Mouse (Mus musculus) limb, embryonic 10.5 days (tissue): ENCODE measurements around the gene Car6. TPM values are rescaled to one million over a fixed set of nuclear protein-coding genes. Genes with fewer than 3 reads are reported as not detected.
A peak's percentile ranks its signal among the peaks of the same experiment; 100 is the strongest.

Experiments used
- DNase-seq: peaks from one replicate; pipeline ENCODE4 v3.0.0-alpha.2; 2017; ENCODE audit warnings: low spot score
- H3K27ac ChIP-seq: fragments of 300-500 bp; sonication (generic); 2 replicates; pipeline ENCODE4 v1.5.1; 2016; ENCODE audit warnings: mild to moderate bottlenecking
- H3K27me3 ChIP-seq: fragments of 300-500 bp; sonication (generic); 2 replicates; pipeline ENCODE4 v1.6.1; 2016; ENCODE audit warnings: low read depth, mild to moderate bottlenecking; ENCODE audit not compliant: poor library complexity, severe bottlenecking
- H3K36me3 ChIP-seq: fragments of 300-500 bp; sonication (generic); 2 replicates; pipeline ENCODE4 v1.6.1; 2016; ENCODE audit warnings: mild to moderate bottlenecking, moderate library complexity
- H3K4me1 ChIP-seq: fragments of 300-500 bp; sonication (generic); 2 replicates; pipeline ENCODE4 v1.6.1; 2016
- H3K4me3 ChIP-seq: fragments of 300-500 bp; sonication (generic); 2 replicates; pipeline ENCODE4 v1.5.1; 2016; ENCODE audit warnings: mild to moderate bottlenecking, moderate library complexity
- H3K9me3 ChIP-seq: fragments of 300-500 bp; sonication (generic); replicated peaks from 2 replicates; pipeline ENCODE4 v1.6.1; 2016; ENCODE audit warnings: mild to moderate bottlenecking
- WGBS: fragments of 180-500 bp; shearing (Covaris S2); methylation state at CpG from one replicate; pipeline ENCODE4 v1.1.7; 2016; 5-methylcytosine and 5-hydroxymethylcytosine counted together
- polyA plus RNA-seq: library from polyadenylated mRNA; unstranded; fragments of >200 nt; fragmentation: Nextera tagmentation; extraction: Ambion mirVana; gene quantifications from 2 replicates; pipeline ENCODE4 v1.2.1, GENCODE M21; 2016

Car6 gene
- polyA plus RNA-seq, 1 experiment from 2014 or later = not detected

GRCm38 (mm10) chr4:150202702-150203101, 1.6 kb upstream of the Car6 start:
- no peak overlapping the region for H3K27ac ChIP-seq
- H3K4me1 ChIP-seq = peaks cover 19% of the 10 kb centered on the region
- no peaks in the 10 kb centered on the region for H3K36me3 ChIP-seq
- no peaks in the 10 kb centered on the region for H3K27me3 ChIP-seq
- WGBS = 89% methylated on average over 5 of the region's 5 CpGs
- DNase-seq = no peak
- H3K4me3 ChIP-seq = no peak overlapping the region
- H3K9me3 ChIP-seq = no peaks in the 10 kb centered on the region

DNA sequence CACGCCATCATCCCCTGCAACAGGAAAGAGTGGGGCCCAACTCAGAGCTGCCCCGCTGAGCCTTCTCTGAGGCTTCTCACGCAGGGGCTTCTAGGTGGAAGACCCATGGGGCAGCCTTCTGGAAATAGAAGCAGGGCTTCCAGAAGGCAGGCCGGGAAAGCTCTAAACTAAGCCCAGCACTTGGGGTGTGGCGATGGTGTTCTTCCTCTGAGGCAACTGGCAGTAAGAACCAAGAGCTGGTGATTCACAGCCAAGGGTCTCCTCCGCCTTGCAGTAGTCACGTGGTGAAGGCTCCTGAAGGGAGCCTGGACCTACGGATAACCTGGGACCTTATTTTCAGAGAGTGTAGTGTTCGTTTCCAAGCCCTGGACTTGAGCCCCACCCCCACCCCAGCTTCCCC, 2.9 kb downstream of the Car6 start:
- WGBS = 74% methylated on average over 9 of the region's 9 CpGs
- Histone ChIP-seq H3K4me1 (peaks cover 7% of the 10 kb centered on the region), H3K27ac (no peak overlapping the region)

GRCm38 (mm10) chr4:150193915-150194314, 7.2 kb downstream of the Car6 start:
- H3K9me3 ChIP-seq = no peaks in the 10 kb centered on the region
- H3K4me3 ChIP-seq = no peak overlapping the region
- H3K27me3 ChIP-seq = no peaks in the 10 kb centered on the region
- no peak overlapping the region for H3K27ac ChIP-seq
- peak; percentile 76 for DNase-seq
- peaks cover 7% of the 10 kb centered on the region for H3K4me1 ChIP-seq
- H3K36me3 ChIP-seq = no peaks in the 10 kb centered on the region
- 43% methylated on average over 1 of the region's 1 CpGs for WGBS

More for the DNA sequence above, 2.9 kb downstream of the Car6 start:
- Histone ChIP-seq H3K36me3 (no peaks in the 10 kb centered on the region), H3K9me3 (no peaks in the 10 kb centered on the region), H3K4me3 (no peak overlapping the region), H3K27me3 (no peaks in the 10 kb centered on the region)
- DNase-seq = no peak

DNA sequence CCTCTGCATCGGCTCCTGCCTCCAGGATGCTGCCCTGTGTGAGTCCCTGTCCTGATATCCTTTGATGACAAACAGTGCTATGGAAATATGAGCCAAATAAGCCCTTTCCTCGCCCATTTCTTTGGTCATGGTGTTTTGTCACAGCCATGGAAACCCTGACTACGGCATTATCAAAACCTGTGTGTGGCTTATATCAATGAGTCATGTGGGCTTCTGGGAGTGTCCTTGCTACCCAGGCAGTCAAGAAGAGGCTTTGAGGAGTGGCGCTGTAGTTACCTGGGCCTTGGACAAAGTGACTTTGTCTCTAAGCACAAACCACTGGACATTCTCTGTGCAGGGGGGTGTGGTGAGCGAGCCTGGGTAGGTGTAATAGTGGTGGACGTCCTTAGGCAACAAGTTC, 8.9 kb downstream of the Car6 start:
- H3K4me1 ChIP-seq = peaks cover 5% of the 10 kb centered on the region; the same call in 1 of the 2 replicates
- H3K27ac ChIP-seq = no peak overlapping the region
- no peaks in the 10 kb centered on the region for H3K27me3 ChIP-seq
- H3K9me3 ChIP-seq = no peaks in the 10 kb centered on the region
- no peaks in the 10 kb centered on the region for H3K36me3 ChIP-seq
- WGBS = 83% methylated on average over 6 of the region's 6 CpGs
- H3K4me3 ChIP-seq = no peak overlapping the region
- no peak for DNase-seq

- H3K27ac ChIP-seq = no peak overlapping the region
- no peaks in the 10 kb centered on the region for H3K9me3 ChIP-seq
- 0 out of 2 replicates have a peak overlapping the region, but pooled peaks have one; percentile 2 for H3K4me3 ChIP-seq
- H3K27me3 ChIP-seq = no peaks in the 10 kb centered on the region
- peaks cover 5% of the 10 kb centered on the region; the same call in 1 of the 2 replicates for H3K4me1 ChIP-seq
- no peaks in the 10 kb centered on the region for H3K36me3 ChIP-seq
- WGBS = 50% methylated on average over 11 of the region's 11 CpGs
- DNase-seq = no peak
These were observed 12.9 kb downstream of the Car6 start for GRCm38 (mm10) chr4:150188236-150188635.

GRCm38 (mm10) chr4:150181304-150181703, 19.8 kb downstream of the Car6 start:
- no peak overlapping the region for H3K4me3 ChIP-seq
- H3K27me3 ChIP-seq = no peaks in the 10 kb centered on the region
- H3K27ac ChIP-seq = no peak overlapping the region
- DNase-seq = no peak
- no peaks in the 10 kb centered on the region for H3K9me3 ChIP-seq
- WGBS = 90% methylated on average over 7 of the region's 7 CpGs
- H3K4me1 ChIP-seq = peaks cover 25% of the 10 kb centered on the region
- no peaks in the 10 kb centered on the region for H3K36me3 ChIP-seq

DNA sequence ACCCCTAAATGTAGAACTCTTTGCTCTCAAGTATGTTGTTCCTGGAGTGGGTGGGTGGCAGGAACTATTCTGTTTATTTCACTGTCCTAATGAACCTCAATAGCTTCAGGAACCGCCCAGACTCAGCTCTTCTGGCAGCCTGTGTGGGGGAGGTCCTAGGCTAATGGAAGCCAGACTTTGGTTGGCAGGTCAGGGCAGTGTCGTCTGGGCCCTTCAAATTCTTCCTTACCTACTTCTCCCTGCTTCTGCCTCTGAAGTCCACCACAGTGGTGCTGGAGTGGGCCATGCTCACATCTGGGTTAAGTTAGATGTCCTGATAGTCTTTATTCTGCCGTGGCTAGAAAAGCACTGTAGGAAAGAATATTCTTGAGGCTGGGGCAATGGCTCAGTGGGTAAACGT, 23.0 kb downstream of the Car6 start:
- Histone ChIP-seq H3K4me1 (peaks cover 26% of the 10 kb centered on the region), H3K36me3 (no peaks in the 10 kb centered on the region), H3K27me3 (no peaks in the 10 kb centered on the region), H3K9me3 (no peaks in the 10 kb centered on the region), H3K27ac (peak overlapping the region; percentile 50; the same call in 1 of the 2 replicates), H3K4me3 (no peak overlapping the region)
- DNase-seq = peak; percentile 65
- 18% methylated on average over 4 of the region's 4 CpGs for WGBS

DNA sequence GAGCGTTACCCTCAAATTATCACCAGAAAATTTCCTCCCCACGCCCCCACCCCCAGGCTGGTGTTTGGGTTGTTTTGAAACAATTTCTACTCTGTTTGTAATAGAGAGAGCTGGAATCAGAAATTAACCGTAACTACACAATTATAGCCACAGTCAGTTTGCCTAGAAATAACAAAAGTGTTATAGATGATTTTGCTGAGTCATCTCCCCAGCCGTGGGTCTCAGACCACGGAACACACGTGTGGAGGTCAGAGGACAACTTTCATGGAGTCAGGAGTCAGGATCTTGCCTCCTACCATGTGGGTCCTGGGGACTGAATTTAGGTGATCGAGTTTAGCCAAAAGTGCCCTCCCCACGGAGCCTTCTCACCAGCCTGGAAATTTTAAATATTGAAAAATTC, 24.0 kb downstream of the Car6 start:
- Histone ChIP-seq H3K27me3 (no peaks in the 10 kb centered on the region), H3K9me3 (no peaks in the 10 kb centered on the region), H3K4me3 (no peak overlapping the region), H3K36me3 (no peaks in the 10 kb centered on the region), H3K27ac (no peak overlapping the region), H3K4me1 (peaks cover 26% of the 10 kb centered on the region)
- DNase-seq = no peak
- WGBS = 83% methylated on average over 8 of the region's 8 CpGs

GRCm38 (mm10) chr4:150176535-150176934, 24.6 kb downstream of the Car6 start:
- Histone ChIP-seq H3K4me1 (peaks cover 32% of the 10 kb centered on the region), H3K9me3 (no peaks in the 10 kb centered on the region), H3K36me3 (no peaks in the 10 kb centered on the region), H3K27ac (peak overlapping the region; percentile 26; the same call in 1 of the 2 replicates), H3K27me3 (no peaks in the 10 kb centered on the region), H3K4me3 (0 out of 2 replicates have a peak overlapping the region, but pooled peaks have one; percentile 5)
- DNase-seq = peak; percentile 81
- 7% methylated on average over 7 of the region's 7 CpGs for WGBS

- peaks cover 33% of the 10 kb centered on the region for H3K4me1 ChIP-seq
- no peaks in the 10 kb centered on the region for H3K27me3 ChIP-seq
- no peak for DNase-seq
- no peaks in the 10 kb centered on the region for H3K9me3 ChIP-seq
- no peaks in the 10 kb centered on the region for H3K36me3 ChIP-seq
- no peak overlapping the region for H3K27ac ChIP-seq
- WGBS = 92% methylated on average over 14 of the region's 14 CpGs
- no peak overlapping the region for H3K4me3 ChIP-seq
These were observed 27.1 kb downstream of the Car6 start for GRCm38 (mm10) chr4:150174027-150174426.

DNA sequence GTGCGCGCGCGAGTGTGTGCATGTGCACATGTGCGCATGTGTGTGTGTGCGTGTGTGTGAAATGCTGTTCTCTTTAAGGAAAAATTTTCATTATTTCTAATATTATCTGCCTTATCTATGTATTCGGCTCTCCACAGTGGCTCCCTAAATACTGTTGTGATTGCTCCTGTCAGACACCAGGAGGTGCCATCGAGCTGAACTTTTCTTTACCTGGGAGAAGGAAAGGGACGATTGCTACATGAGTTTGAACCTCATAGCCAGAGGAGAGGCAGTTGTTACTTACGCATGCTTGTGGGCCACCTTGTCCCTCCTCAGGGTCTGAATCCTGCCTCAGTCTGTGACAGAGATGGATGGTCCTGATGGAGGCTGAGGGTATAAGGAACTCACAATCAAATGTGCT, 27.9 kb downstream of the Car6 start:
- peaks cover 27% of the 10 kb centered on the region for H3K4me1 ChIP-seq
- no peaks in the 10 kb centered on the region for H3K9me3 ChIP-seq
- 56% methylated on average over 10 of the region's 10 CpGs for WGBS
- H3K27ac ChIP-seq = no peak overlapping the region
- H3K36me3 ChIP-seq = no peaks in the 10 kb centered on the region
- H3K4me3 ChIP-seq = no peak overlapping the region
- no peaks in the 10 kb centered on the region for H3K27me3 ChIP-seq
- DNase-seq = no peak

DNA sequence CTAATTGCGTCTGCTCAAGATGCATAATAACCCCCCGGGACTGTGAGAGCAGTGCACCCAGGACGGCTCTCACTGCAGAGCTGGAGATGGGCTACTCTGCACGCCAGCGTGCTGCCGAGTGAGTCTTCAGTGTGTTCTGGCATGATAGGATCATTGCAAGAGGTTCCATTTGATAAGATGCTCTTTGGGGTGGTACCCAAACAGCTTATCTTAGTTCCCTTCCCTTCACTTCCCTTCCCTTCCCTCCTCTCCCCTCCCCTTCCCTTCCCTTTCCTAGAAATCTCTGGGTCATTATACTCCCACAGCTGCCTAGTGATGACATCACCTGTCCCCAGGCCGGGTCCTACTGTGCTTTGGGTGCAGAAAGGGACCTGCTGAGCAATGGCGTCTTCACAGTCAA, 29.0 kb downstream of the Car6 start:
- Histone ChIP-seq H3K4me3 (no peak overlapping the region), H3K4me1 (peaks cover 17% of the 10 kb centered on the region), H3K36me3 (no peaks in the 10 kb centered on the region), H3K27ac (no peak overlapping the region), H3K9me3 (no peaks in the 10 kb centered on the region), H3K27me3 (no peaks in the 10 kb centered on the region)
- no peak for DNase-seq
- 71% methylated on average over 8 of the region's 8 CpGs for WGBS

DNA sequence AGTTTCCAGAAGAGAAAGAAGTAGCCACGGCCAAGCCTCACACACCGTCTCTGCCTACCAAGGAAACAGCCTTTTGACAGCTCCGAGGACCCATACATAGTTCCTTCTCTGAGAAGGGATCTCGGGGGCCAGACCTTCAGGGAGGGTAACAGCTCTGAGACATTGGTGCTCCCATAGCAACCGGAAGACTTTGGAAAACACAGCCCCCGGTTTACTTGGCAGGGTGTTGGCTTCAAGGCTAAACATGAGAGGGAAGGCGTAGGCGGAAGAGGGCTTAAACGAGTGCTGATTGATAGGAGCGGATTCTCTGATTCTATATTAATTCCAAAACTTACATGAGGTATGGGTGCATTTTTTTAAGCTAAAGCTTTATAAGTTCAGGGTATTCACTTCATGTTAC, 32.7 kb downstream of the Car6 start:
- Histone ChIP-seq H3K27me3 (no peaks in the 10 kb centered on the region), H3K9me3 (no peaks in the 10 kb centered on the region; the same call in 1 of the 2 replicates), H3K4me3 (no peak overlapping the region), H3K4me1 (peaks cover 12% of the 10 kb centered on the region; the same call in 1 of the 2 replicates), H3K36me3 (no peaks in the 10 kb centered on the region), H3K27ac (no peak overlapping the region)
- DNase-seq = no peak
- 85% methylated on average over 10 of the region's 10 CpGs for WGBS

DNA sequence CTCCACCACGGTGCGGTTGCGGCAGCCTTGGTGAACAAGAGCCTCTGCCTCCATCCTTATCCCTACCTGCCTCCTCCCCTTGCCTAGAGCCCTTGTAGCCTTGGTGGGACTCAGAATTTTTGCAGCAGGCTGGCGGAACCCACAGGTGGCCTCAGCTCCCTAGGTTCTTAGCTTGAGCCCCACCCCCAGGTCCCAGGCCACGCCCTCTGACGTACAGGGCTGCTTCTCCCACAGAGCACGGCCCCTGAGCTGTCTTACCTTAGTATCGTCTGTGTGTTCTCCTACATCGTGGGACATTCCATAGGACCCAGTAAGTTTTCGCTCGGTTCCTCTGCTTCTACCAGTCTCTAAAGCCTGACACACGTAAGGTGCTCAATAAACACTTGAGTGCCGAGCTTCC, 36.3 kb downstream of the Car6 start:
- WGBS = 35% methylated on average over 13 of the region's 13 CpGs
- H3K27me3 ChIP-seq = no peaks in the 10 kb centered on the region
- H3K27ac ChIP-seq = no peak overlapping the region
- H3K9me3 ChIP-seq = peaks cover 4% of the 10 kb centered on the region; the same call in 1 of the 2 replicates
- DNase-seq = no peak
- H3K4me3 ChIP-seq = 0 out of 2 replicates have a peak overlapping the region, but pooled peaks have one; percentile 2
- H3K4me1 ChIP-seq = 0 out of 2 replicates have a peak, but pooled peaks cover 5% of the 10 kb centered on the region
- H3K36me3 ChIP-seq = no peaks in the 10 kb centered on the region
